Mouse (Mus musculus): Measurements from ENCODE around the gene H2-Q2. TPM values are rescaled to one million over a fixed set of nuclear protein-coding genes. Genes with fewer than 3 reads are reported as not detected.
"Not testable (repeated sequence)": the region's sequence is repeated elsewhere in the genome, so short reads cannot be mapped to it uniquely, and the experiment has no call there.

H2-Q2 gene
- total RNA-seq, 4 experiments from 2014 or later: 0.34 to 1.3 (median 0.94) TPM

- DNase-seq (ENCODE audit: low spot score in 2 of 2): no peak
Measured at GRCm38 (mm10) chr17:35359470-35359862, 17.4 kb downstream of the H2-Q2 start.

DNA sequence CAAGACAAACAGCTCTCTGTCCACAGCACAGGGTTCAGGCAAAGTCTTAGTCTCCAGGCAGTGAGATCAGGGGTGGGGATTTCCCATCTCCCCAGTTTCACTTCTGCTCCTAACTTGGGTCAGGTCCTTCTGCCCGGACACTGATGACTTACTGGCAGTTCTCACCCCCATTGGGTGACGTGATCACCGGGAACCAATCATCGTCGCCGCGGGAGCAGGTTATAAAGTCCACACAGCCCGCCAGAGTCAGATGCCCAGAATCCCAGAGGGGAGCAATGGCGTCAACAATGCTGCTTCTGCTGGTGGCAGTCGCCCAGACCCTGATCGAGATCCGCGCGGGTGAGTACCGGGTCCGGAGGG is 37.3 kb downstream of the H2-Q2 start, which contains the start of gene H2-Q4:
TSS of gene H2-Q4 (plus strand) at position 249 of the 360 bp plus-strand sequence.
- peak; percentile 42 to 66 for DNase-seq (ENCODE audit: low spot score in 2 of 2)

GRCm38 (mm10) chr17:35379729-35380451 is 37.8 kb downstream of the H2-Q2 start:
- no peak for DNase-seq (ENCODE audit: low spot score in 2 of 2)

GRCm38 (mm10) chr17:35389796-35390195 is 47.8 kb downstream of the H2-Q2 start:
- not testable (repeated sequence) for DNase-seq (ENCODE audit: low spot score in 2 of 2)

GRCm38 (mm10) chr17:35392671-35393070 is 50.6 kb downstream of the H2-Q2 start:
- DNase-seq (ENCODE audit: low spot score in 2 of 2): not testable (repeated sequence)

GRCm38 (mm10) chr17:35393864-35394800 is 52.1 kb downstream of the H2-Q2 start:
- not testable (repeated sequence) for DNase-seq (ENCODE audit: low spot score in 2 of 2)

Other genes with a start within 250 kb of the H2-Q2 start
- not detected for gene Ly6g5c, start 234.0 kb upstream of the H2-Q2 start, total RNA-seq (2022)
- under 1 TPM; 0.32 to 1.00 (median 0.46) TPM for gene Ly6g5b, start 226.8 kb upstream of the H2-Q2 start, total RNA-seq (2022)
- 10 to 100 TPM; 19.7 to 24.5 (median 22.8) TPM for gene Gpank1, start 220.8 kb upstream of the H2-Q2 start, total RNA-seq (2022)
- 100 to 1,000 TPM; 188 to 228 (median 194) TPM for gene Csnk2b, start 220.2 kb upstream of the H2-Q2 start, total RNA-seq (2022)
- gene D17H6S53E, start 215.9 kb upstream of the H2-Q2 start, total RNA-seq (2022): 10 to 100 TPM; 25.6 to 34.3 (median 30.1) TPM
- not detected for gene Apom, start 210.2 kb upstream of the H2-Q2 start, total RNA-seq (2022)
- 100 to 1,000 TPM; 263 to 306 (median 290) TPM for gene Bag6, start 207.1 kb upstream of the H2-Q2 start, total RNA-seq (2022)
- gene Prrc2a, start 177.3 kb upstream of the H2-Q2 start, total RNA-seq (2022): 100 to 1,000 TPM; 272 to 295 (median 280) TPM
- 10 to 100 TPM; 11.2 to 30.3 (median 17.4) TPM for gene Aif1, start 166.2 kb upstream of the H2-Q2 start, total RNA-seq (2022)
- 10 to 100 TPM in 1 of 4 experiments, 1 to 10 TPM in 3; 6.5 to 10.1 (median 7.9) TPM for gene Lst1, start 153.8 kb upstream of the H2-Q2 start, total RNA-seq (2022)
- gene Ltb, start 147.8 kb upstream of the H2-Q2 start, total RNA-seq (2022): 1 to 10 TPM in 3 of 4 experiments, not detected in 1; 1.0 to 1.6 (median 1.2) TPM
- gene Tnf, start 140.2 kb upstream of the H2-Q2 start, total RNA-seq (2022): under 1 TPM in 1 of 4 experiments, not detected in 3; 0.39 TPM
- gene Lta, start 136.9 kb upstream of the H2-Q2 start, total RNA-seq (2022): 1 to 10 TPM in 1 of 4 experiments, under 1 TPM in 3; 0.28 to 1.2 (median 0.58) TPM
- not detected for gene Gm16181, start 121.4 kb upstream of the H2-Q2 start, total RNA-seq (2022)
- 100 to 1,000 TPM; 552 to 589 (median 575) TPM for gene Atp6v1g2, start 108.6 kb upstream of the H2-Q2 start, total RNA-seq (2022)
- 10 to 100 TPM; 14.1 to 18.8 (median 17.1) TPM for gene Nfkbil1, start 106.5 kb upstream of the H2-Q2 start, total RNA-seq (2022)
- gene Ddx39b, start 100.5 kb upstream of the H2-Q2 start, total RNA-seq (2022): 100 to 1,000 TPM; 175 to 212 (median 200) TPM
- gene H2-D1, start 79.5 kb upstream of the H2-Q2 start, total RNA-seq (2022): 10 to 100 TPM; 29.5 to 72.8 (median 47.5) TPM
- gene H2-Q1, start 21.8 kb upstream of the H2-Q2 start, total RNA-seq (2022): 1 to 10 TPM in 3 of 4 experiments, under 1 TPM in 1; 0.67 to 2.3 (median 1.4) TPM
- gene H2-Q4, start 37.4 kb downstream of the H2-Q2 start, total RNA-seq (2022): 1 to 10 TPM; 2.5 to 7.0 (median 4.7) TPM
- 1 to 10 TPM in 1 of 4 experiments, under 1 TPM in 3; 0.38 to 1.5 (median 0.86) TPM for gene H2-Q6, start 82.6 kb downstream of the H2-Q2 start, total RNA-seq (2022)
- gene H2-Q7, start 96.9 kb downstream of the H2-Q2 start, total RNA-seq (2022): 1 to 10 TPM in 2 of 4 experiments, under 1 TPM in 2; 0.59 to 2.3 (median 1.1) TPM
- gene H2-Q10, start 127.8 kb downstream of the H2-Q2 start, total RNA-seq (2022): under 1 TPM; 0.26 to 0.72 (median 0.38) TPM
- under 1 TPM in 1 of 4 experiments, not detected in 3; 0.27 TPM for gene Pou5f1, start 163.8 kb downstream of the H2-Q2 start, total RNA-seq (2022)
- 10 to 100 TPM in 3 of 4 experiments, 1 to 10 TPM in 1; 10.0 to 16.0 (median 13.3) TPM for gene Tcf19, start 174.6 kb downstream of the H2-Q2 start, total RNA-seq (2022)
- 10 to 100 TPM; 12.0 to 18.7 (median 13.8) TPM for gene Cchcr1, start 174.9 kb downstream of the H2-Q2 start, total RNA-seq (2022)
- under 1 TPM in 1 of 4 experiments, not detected in 3; 0.41 TPM for gene Psors1c2, start 191.0 kb downstream of the H2-Q2 start, total RNA-seq (2022)
- 1 to 10 TPM in 3 of 4 experiments, under 1 TPM in 1; 1.00 to 1.6 (median 1.2) TPM for gene Cdsn, start 209.9 kb downstream of the H2-Q2 start, total RNA-seq (2022)
- not detected for gene 2300002M23Rik, start 225.2 kb downstream of the H2-Q2 start, total RNA-seq (2022)

Measured in left cerebral cortex, adult 8-10 months (tissue).